Mouse (Mus musculus) liver, embryonic 16.5 days (tissue): ENCODE data around the gene Gm33543. TPM values are rescaled to one million over a fixed set of nuclear protein-coding genes. Genes with fewer than 3 reads are reported as not detected.

ENCODE experiments used
- ATAC-seq: fragments of 200-750 bp; cut with Nextera tagmentation; 2 replicates; pipeline ENCODE4 v1.8.0; 2017; ENCODE audit warnings: low read depth, mild to moderate bottlenecking, moderate number of reproducible peaks, moderate library complexity
- H3K27ac ChIP-seq: fragments of 300-500 bp; sonication (generic); 2 replicates; pipeline ENCODE4 v1.5.1; 2014; ENCODE audit warnings: mild to moderate bottlenecking, low read length
- H3K27me3 ChIP-seq: fragments of 300-500 bp; sonication (generic); 2 replicates; pipeline ENCODE4 v1.6.1; 2014; ENCODE audit warnings: low read depth, low read length, mixed read lengths; ENCODE audit not compliant: control insufficient read depth, insufficient read depth
- H3K36me3 ChIP-seq: fragments of 300-500 bp; sonication (generic); 2 replicates; pipeline ENCODE4 v1.6.1; 2014; ENCODE audit warnings: mild to moderate bottlenecking; ENCODE audit not compliant: control insufficient read depth, insufficient read depth
- H3K4me1 ChIP-seq: fragments of 300-500 bp; sonication (generic); 2 replicates; pipeline ENCODE4 v1.6.1; 2014; ENCODE audit warnings: low read depth, low read length, mixed read lengths; ENCODE audit not compliant: control insufficient read depth
- H3K4me2 ChIP-seq: fragments of 300-500 bp; sonication (generic); 2 replicates; pipeline ENCODE4 v1.6.1; 2014; ENCODE audit warnings: low read depth, low read length, mixed read lengths
- H3K4me3 ChIP-seq: fragments of 300-500 bp; sonication (generic); 2 replicates; pipeline ENCODE4 v1.5.1; 2014; ENCODE audit warnings: low read depth, mild to moderate bottlenecking, low read length
- H3K9ac ChIP-seq: fragments of 300-500 bp; sonication (generic); 2 replicates; pipeline ENCODE4 v1.6.1; 2014; ENCODE audit warnings: low read depth, low read length
- H3K9me3 ChIP-seq: fragments of 300-500 bp; sonication (generic); replicated peaks from 2 replicates; pipeline ENCODE4 v1.6.1; 2016; ENCODE audit warnings: low read length; ENCODE audit not compliant: control insufficient read depth
- WGBS: fragments of 180-500 bp; shearing (Covaris S2); extraction: QIAGEN DNeasy Blood & Tissue Kit; methylation state at CpG from one replicate; pipeline ENCODE4 v1.1.7; 2014; ENCODE audit not compliant: insufficient replicate concordance; 5-methylcytosine and 5-hydroxymethylcytosine counted together
- polyA plus RNA-seq: library from polyadenylated mRNA; unstranded; fragments of >200 nt; fragmentation: Nextera tagmentation; extraction: Ambion mirVana; gene quantifications from 2 replicates; pipeline ENCODE4 v1.2.1, GENCODE M21; 2015

Gene Gm33543
- polyA plus RNA-seq, 1 experiment from 2014 or later = 0.35 TPM

DNA sequence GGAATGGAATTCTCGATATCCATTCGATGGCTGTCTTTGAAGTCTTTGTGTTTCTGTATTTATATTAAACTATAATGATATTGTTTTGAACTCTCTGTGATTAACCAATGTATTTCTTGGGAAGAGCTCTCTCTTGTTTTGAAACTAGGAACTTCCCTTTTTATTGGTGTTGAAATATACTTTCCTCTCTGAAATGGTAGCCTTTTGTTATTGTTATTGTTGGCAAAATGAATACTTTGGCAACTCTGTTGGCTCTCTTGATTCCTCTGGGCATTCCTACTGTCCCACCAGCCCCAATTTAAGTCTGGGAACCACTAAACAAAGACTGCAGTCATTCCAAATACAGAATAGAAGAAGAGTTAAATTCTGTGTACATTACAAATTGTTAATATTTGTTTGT lies 24.9 kb upstream of the Gm33543 start:
- WGBS = 73% methylated on average over 2 of the region's 2 CpGs

GRCm38 (mm10) chr10:95864349-95865124 lies 21.8 kb upstream of the Gm33543 start:
- Histone ChIP-seq H3K36me3 (no peaks in the 10 kb centered on the region), H3K9me3 (no peaks in the 10 kb centered on the region), H3K27ac (no peak overlapping the region), H3K4me2 (no peak overlapping the region), H3K4me1 (no peaks in the 10 kb centered on the region), H3K4me3 (no peak overlapping the region), H3K9ac (no peak overlapping the region), H3K27me3 (no peaks in the 10 kb centered on the region)
- 58% methylated on average over 11 of the region's 11 CpGs for WGBS
- ATAC-seq = no peak

More for the DNA sequence above, 24.9 kb upstream of the Gm33543 start:
- ATAC-seq = no peak
- no peak overlapping the region for H3K9ac ChIP-seq
- H3K4me2 ChIP-seq = no peak overlapping the region
- no peaks in the 10 kb centered on the region for H3K27me3 ChIP-seq
- H3K9me3 ChIP-seq = no peaks in the 10 kb centered on the region
- no peaks in the 10 kb centered on the region for H3K36me3 ChIP-seq
- no peak overlapping the region for H3K27ac ChIP-seq
- no peaks in the 10 kb centered on the region for H3K4me1 ChIP-seq
- no peak overlapping the region for H3K4me3 ChIP-seq

- no peaks in the 10 kb centered on the region for H3K4me1 ChIP-seq
- WGBS = 57% methylated on average over 3 of the region's 3 CpGs
- no peak overlapping the region for H3K4me2 ChIP-seq
- no peak for ATAC-seq
- H3K27ac ChIP-seq = no peak overlapping the region
- H3K9ac ChIP-seq = no peak overlapping the region
- no peaks in the 10 kb centered on the region for H3K27me3 ChIP-seq
- H3K36me3 ChIP-seq = no peaks in the 10 kb centered on the region
- no peaks in the 10 kb centered on the region for H3K9me3 ChIP-seq
- H3K4me3 ChIP-seq = no peak overlapping the region
Observed at GRCm38 (mm10) chr10:95862664-95863063, 19.9 kb upstream of the Gm33543 start.

GRCm38 (mm10) chr10:95858164-95858563 lies 15.4 kb upstream of the Gm33543 start:
- Histone ChIP-seq H3K27me3 (no peaks in the 10 kb centered on the region), H3K4me1 (no peaks in the 10 kb centered on the region), H3K36me3 (no peaks in the 10 kb centered on the region), H3K4me3 (no peak overlapping the region), H3K9me3 (no peaks in the 10 kb centered on the region), H3K4me2 (no peak overlapping the region), H3K9ac (no peak overlapping the region), H3K27ac (no peak overlapping the region)
- no peak for ATAC-seq
- 20% methylated on average over 2 of the region's 2 CpGs for whole genome bisulfite sequencing

GRCm38 (mm10) chr10:95855411-95855810 lies 12.7 kb upstream of the Gm33543 start:
- Histone ChIP-seq H3K4me3 (no peak overlapping the region), H3K9me3 (no peaks in the 10 kb centered on the region), H3K27me3 (no peaks in the 10 kb centered on the region), H3K4me1 (no peaks in the 10 kb centered on the region), H3K9ac (no peak overlapping the region), H3K4me2 (no peak overlapping the region), H3K36me3 (no peaks in the 10 kb centered on the region), H3K27ac (no peak overlapping the region)
- WGBS = 72% methylated on average over 6 of the region's 6 CpGs
- no peak for ATAC-seq

DNA sequence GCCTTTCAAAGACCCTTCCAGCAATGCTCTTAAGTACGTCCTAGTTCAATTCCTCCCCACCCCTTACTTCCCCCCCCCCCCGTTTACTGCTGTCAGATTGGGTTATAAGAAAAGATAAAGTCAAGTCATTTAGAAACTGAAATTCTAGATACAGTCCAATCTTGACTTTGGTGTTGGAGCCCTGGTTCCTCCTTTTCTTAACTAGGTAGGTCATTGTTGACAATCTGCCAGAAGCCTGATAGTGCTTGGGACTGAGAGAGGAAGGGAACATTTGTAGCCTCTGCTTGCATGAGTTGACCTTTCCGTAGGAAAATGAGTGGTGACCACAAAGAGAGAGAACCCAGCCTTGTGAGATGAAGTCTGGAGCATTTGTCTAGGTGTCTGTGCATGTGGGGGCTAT lies 7.8 kb upstream of the Gm33543 start:
- Histone ChIP-seq H3K36me3 (no peaks in the 10 kb centered on the region), H3K27ac (no peak overlapping the region), H3K4me3 (no peak overlapping the region), H3K27me3 (no peaks in the 10 kb centered on the region), H3K4me2 (no peak overlapping the region), H3K9me3 (no peaks in the 10 kb centered on the region), H3K9ac (no peak overlapping the region), H3K4me1 (no peaks in the 10 kb centered on the region)
- 40% methylated on average over 3 of the region's 3 CpGs for WGBS
- no peak for ATAC-seq

GRCm38 (mm10) chr10:95846739-95847138 lies 4.0 kb upstream of the Gm33543 start:
- Histone ChIP-seq H3K27ac (no peak overlapping the region), H3K9me3 (no peaks in the 10 kb centered on the region), H3K4me1 (no peaks in the 10 kb centered on the region; the same call in 1 of the 2 replicates), H3K4me2 (no peak overlapping the region), H3K4me3 (no peak overlapping the region), H3K9ac (no peak overlapping the region), H3K36me3 (no peaks in the 10 kb centered on the region), H3K27me3 (no peaks in the 10 kb centered on the region)
- no peak for ATAC-seq
- WGBS = 60% methylated on average over 3 of the region's 3 CpGs

DNA sequence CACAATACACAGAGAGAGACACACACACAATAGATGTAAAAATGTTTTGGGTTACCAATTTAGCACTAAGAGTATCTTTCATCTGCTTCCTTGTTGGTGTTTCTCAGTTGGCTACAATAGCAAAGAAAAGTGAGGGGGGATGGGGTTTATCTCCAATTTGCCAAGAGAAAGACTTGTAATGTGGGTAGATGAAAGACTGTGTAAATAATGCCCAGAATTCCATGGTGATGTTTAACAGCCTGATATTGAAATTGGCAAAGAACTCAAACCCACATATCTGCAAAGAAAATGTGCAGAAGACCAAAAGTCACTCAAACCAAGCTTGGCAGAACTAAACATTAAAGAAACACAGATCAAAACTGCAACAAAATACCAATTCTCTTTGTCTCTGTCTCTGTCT lies 3.6 kb upstream of the Gm33543 start:
- H3K36me3 ChIP-seq = no peaks in the 10 kb centered on the region
- H3K4me3 ChIP-seq = no peak overlapping the region
- no peaks in the 10 kb centered on the region for H3K9me3 ChIP-seq
- H3K4me2 ChIP-seq = no peak overlapping the region
- no peaks in the 10 kb centered on the region; the same call in 1 of the 2 replicates for H3K4me1 ChIP-seq
- no peak for ATAC-seq
- H3K27me3 ChIP-seq = no peaks in the 10 kb centered on the region
- no peak overlapping the region for H3K27ac ChIP-seq
- no peak overlapping the region for H3K9ac ChIP-seq

GRCm38 (mm10) chr10:95843878-95844277 lies 1.1 kb upstream of the Gm33543 start:
- Histone ChIP-seq H3K27me3 (no peaks in the 10 kb centered on the region), H3K27ac (no peak overlapping the region), H3K4me1 (no peaks in the 10 kb centered on the region; the same call in 1 of the 2 replicates), H3K36me3 (no peaks in the 10 kb centered on the region), H3K4me3 (no peak overlapping the region), H3K4me2 (no peak overlapping the region), H3K9ac (no peak overlapping the region), H3K9me3 (no peaks in the 10 kb centered on the region)
- 45% methylated on average over 1 of the region's 1 CpGs for WGBS
- no peak for ATAC-seq
